Mouse (Mus musculus): ENCODE results near the gene Klhl35.

- TF ChIP-seq CTCF (IDR thresholded peaks at IDR 0.05; ENCODE audit: low read depth), result no peak
- no peak for TF ChIP-seq EP300 (IDR thresholded peaks at IDR 0.05; ENCODE audit: low read depth)
Measured at GRCm38 (mm10) chr7:99428836-99429235, 37.0 kb upstream of the Klhl35 start.

All from heart, postnatal 0 days (tissue).